Mouse (Mus musculus) spleen, postnatal 36 days (tissue): ENCODE results near the gene Spocd1.
A peak's percentile ranks its signal among the peaks of the same experiment; 100 is the strongest.

Source experiments
- DNase-seq, 2 experiments: peaks; one replicate each; pipeline ENCODE4 v3.0.0; 2022; ENCODE audit warnings: low spot score in 2 of 2, mixed read lengths in 1 of 2

Gene Spocd1

GRCm38 (mm10) chr4:129918464-129918863, 10.6 kb upstream of the Spocd1 start:
- DNase-seq = no peak

DNA sequence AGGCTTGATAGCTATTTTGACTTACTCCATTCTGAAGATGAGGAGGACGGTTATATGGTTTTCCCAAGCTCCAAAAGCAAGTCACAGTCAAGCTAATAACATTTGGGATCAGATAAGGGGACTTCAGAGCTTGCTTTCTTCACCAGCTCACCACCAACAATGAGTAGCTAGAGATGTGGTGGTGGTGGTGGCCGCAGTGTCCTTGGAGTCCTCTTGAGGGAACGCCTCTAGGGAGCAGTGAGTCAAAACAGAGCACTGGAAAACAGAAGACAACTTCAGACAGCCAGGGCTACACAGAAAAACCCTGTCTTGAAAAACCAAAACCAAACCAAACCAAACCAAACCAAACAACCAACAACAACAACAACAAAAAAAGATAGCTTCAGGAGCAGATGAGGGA, 10.1 kb upstream of the Spocd1 start:
- DNase-seq = no peak

DNA sequence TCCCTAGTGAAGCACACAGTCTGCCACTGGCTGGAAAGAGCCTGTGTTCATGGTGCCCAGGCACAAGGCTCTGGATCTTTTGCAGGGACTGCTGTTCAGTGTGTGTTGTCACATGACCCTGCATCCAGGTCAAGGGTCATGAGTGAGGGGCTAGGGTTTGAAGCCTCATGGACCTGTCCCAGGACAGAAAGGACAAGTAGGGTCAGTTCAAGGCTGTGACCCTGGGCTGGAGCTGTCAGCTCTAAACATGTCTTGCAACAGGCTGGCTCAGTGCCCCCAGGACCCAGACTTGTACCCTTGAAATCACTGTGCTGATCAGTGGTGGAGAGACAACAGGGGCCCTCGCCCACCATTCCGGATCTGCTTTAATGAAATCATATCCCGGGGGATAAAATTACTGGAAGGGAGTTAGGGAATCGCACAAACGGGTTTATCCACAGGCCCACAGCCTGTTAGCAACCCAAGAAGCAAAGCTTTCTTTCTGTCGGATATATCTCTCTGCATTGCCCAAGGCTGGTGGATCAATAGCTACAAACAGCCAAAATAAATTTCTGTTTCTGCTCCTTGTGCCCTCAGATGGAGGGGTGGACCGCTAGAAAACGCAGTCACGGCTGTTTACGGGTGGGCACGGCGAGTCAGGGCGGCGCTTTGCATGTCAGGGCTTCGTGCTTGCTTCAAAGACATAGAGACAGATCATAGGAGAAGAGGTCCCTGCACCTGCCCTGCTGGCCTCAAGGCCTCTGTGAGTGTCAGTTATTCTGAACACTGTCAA, 8.3 kb upstream of the Spocd1 start:
- no peak for DNase-seq

DNA sequence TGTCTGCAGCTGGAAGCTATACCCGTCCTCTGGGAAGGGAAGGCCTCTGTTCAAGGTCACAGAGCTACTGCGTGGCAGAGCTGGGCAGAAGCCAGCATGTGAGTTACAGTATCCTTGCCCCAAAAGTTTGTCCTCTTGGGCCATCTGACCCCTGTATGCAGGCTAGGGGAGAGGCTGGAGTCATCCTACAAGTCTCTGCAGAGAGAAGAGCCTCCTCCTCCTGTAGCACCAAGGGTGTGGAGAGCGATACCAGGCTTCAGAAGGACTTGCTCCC, 7.8 kb upstream of the Spocd1 start:
- DNase-seq = no peak

GRCm38 (mm10) chr4:129924143-129924542, 4.9 kb upstream of the Spocd1 start:
- DNase-seq = no peak

- peak; percentile 54 to 58 for DNase-seq
These were observed 4.4 kb upstream of the Spocd1 start for GRCm38 (mm10) chr4:129924694-129925093.

- peak; percentile 67 to 73 for DNase-seq
These were observed 2.5 kb upstream of the Spocd1 start for GRCm38 (mm10) chr4:129926544-129926943.

DNA sequence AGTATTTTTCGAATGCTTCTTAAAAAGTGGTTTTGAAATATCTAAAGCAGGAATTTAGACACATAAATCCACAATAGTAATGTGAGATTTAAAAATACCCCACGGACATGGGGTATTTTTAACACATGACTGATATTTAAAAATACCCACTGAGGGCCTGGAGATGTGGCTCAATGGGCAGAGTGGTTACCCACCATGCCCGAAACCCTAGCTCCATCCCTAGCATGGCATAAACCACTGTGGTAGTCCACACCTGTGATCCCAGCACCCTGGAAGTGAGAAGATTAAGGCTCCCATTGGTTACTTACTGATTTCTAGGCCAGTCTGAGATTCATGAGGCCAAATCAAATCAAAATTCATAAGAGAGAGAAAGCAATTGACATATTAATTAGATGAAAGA, 2.0 kb upstream of the Spocd1 start:
- peak; percentile 42 to 54 for DNase-seq

GRCm38 (mm10) chr4:129928124-129928751, 811 bp upstream of the Spocd1 start:
- peak; percentile 79 to 84 for DNase-seq

DNA sequence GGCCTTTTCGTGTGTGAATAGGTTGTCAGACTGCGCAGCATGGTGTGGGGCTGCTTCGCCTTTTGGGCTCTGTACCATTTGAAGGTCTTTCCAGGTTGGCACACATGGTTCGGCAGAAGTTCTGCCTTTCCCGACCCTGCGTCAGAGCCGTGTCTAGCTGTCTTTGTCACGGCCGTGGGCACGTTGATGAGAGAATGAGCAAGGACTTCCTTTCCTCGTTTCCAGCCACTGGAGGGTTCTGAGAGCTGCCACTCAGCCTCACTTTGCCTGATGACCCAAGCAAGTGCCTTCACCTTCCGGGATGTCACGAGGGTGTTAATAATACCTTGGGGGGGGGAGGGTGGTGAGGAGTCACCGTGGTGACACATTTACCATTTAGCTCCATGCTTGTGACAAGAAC, 4.6 kb downstream of the Spocd1 start:
- no peak for DNase-seq

- no peak for DNase-seq
These were observed 5.3 kb downstream of the Spocd1 start for GRCm38 (mm10) chr4:129934177-129934855.

GRCm38 (mm10) chr4:129951359-129951821, 22.3 kb downstream of the Spocd1 start:
- peak in 1 of 2 experiments; percentile 17 for DNase-seq

DNA sequence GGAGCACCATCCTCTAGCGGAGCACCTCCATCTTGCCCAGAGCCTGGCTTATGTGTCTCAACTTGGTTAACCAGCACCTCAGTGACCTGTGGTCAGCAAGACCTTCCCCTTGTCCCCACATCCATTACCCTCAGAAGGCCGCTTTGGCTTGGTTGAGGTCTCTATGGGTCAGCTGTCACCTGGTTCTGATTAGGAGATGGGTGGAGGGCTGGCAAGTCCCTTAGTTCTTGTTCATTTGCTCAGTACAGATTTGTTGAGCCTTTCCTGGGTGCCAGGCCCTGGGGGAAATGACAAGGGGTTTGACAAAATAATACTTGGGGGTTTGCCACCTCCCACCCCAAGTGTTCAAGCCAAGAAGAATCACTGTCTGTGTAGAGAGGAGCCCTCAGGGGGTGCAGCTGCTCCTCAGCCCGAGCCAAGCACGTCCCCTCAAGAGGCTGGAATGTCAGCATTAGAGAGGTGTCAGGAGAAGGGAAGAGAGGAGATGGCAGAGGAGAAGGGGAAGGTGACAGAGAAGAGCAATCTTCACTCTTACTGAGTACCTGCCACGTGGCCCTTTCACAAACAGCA, 23.3 kb downstream of the Spocd1 start:
- no peak for DNase-seq

DNA sequence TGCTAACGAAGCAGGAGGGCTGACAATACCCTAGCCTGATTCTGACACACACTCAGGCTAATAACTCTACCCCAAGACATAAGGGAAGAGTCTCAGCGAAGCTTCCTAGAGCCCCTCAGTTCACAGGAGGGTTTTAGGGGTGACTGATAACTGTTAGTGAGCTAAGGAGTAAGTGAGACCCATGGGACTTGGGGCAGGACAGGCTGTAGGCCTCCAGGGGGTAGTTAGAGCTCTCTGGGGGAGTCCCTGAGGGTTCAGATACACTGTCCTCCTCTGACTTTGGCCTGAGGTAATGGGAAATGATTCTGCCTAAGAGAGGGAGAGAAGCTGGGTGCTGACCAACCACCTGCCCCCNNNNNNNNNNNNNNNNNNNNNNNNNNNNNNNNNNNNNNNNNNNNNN, 25.5 kb downstream of the Spocd1 start:
- DNase-seq = no peak

- peak; percentile 46 to 47 for DNase-seq
These were observed 31.3 kb downstream of the Spocd1 start for GRCm38 (mm10) chr4:129960180-129960944.

GRCm38 (mm10) chr4:129965294-129965693, 36.2 kb downstream of the Spocd1 start:
- no peak for DNase-seq

DNA sequence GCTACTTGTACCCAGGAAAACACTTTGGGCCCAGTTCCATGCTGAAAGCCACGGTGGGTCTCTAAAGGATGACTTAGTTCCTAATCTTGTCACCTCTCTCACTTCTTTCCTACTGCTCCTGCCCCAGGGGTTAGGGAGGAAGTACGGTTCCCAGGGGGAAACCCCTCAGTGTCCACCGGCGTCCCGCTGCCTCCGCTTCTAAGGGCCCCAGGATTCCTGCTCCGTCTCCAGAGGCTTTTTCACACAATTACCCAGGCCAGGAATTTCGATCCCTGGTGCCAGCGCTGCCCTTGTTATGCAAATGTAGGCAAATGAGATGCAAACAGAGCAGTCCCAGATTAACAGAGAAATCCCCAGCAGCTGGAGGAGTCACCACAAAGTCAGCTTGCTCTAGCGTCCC, 37.2 kb downstream of the Spocd1 start:
- DNase-seq = no peak

DNA sequence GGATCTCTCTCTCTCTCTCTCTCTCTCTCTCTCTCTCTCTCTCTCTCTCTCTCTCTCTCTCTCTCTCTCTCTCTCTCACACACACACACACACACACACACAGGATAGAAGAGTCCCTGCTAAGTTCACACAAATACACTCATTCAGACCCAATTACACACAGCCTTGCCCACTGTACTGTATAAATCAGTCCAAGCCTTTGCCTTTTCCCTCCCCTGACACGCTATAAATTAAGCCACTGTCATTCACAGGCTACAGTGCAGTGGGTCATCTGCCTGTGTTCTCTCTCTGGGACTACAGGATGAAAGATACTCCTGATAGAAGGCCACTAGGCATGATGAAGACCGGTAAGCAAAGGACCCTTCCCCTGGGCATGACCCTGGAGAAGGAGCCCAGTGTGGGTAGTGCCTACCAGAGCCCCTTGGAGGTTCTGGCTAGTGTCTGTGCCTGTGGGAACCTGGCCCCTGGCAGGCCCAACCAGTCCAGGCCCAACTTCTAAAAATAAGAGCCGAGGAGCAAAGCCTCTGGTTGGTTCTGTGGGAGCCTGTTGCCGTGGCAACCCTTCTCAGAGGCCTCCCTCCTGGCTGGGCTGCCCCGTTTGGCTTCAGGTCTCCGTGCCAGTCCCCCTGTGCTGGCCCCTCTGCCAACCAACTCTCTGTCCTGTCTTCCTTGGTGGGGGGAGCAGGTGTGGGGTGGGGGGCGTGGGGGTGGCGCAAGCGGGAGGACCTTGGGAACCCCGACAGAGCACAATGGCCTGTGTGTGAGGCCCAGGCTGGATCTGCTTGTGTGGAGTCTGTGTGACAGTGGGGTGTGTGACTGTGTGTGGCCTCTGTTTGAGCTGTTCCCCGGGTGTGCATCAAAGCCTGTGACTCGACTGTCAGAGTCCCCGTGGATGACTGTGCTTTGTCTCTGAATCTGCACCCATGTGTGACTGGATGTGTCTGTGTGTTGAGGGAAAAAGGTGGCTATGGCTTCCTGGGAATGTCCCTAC, 38.3 kb downstream of the Spocd1 start:
- DNase-seq = no peak

DNA sequence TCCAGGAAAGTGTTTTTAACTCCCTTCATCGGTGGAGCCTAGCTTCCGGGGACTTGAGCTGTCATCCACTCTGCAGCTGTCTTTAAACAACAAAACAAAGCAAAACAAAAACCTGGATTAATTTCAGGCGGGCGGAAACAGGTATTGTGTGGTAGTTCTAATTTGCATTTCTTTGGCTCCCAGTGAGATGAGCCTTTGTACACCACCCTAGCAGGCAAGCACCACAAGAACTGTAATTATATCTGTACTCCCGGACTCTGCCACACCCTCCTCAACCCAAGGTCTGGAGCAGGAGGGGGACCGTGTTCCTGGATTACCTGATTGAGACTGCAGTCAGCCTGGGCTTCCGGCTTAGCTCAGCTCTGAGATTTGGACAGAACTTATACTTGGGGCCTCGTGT, 41.1 kb downstream of the Spocd1 start:
- DNase-seq = no peak

DNA sequence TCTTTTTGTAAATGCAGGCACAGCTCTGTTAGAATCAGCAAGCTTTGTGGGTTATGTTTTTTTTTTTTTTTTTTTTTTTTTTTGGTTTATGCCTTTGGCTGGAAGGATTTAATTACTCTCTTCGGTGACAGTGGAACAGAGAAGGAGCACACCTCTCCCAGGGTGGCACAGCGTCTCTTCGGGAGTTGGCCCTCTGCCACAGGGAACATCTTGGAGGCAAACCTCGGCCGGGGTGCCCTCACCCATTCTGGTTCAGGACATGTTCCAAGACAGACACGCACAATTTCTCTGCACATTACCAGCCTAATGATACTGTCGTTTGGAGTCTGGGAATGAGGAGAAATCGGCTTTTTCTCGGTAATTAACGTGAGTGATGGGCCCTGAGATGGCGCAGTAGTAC, 41.8 kb downstream of the Spocd1 start:
- DNase-seq = no peak

DNA sequence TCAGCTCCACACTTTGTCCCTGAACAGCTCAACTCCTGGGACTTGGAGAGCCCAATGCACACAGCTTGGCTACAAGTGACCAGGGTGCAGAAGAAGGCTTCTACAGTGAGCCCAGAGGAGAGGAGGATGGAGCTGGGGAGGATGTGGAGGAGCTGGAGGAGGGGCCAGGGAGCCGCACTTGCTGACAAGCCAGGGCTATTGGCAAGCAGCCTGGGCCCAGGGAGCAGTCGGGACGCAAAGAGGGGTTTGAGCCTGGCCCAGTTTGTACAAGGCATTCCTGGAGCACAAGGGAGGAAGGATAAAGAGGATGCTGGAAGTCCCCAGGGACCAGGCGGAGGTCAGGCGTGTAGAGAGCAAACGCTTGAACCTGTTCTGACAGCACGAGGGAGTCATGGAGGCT, 42.9 kb downstream of the Spocd1 start:
- DNase-seq = no peak
